Mouse (Mus musculus) cerebellum, adult 11-12 months (tissue): ENCODE results near the gene Siah1a.

ENCODE experiments used
- DNase-seq: peaks from one replicate; pipeline ENCODE4 v3.0.0; 2022

The Siah1a gene

GRCm38 (mm10) chr8:86695703-86696102 lies 50.0 kb downstream of the Siah1a start:
- DNase-seq, result no peak

- DNase-seq, result no peak
Measured at GRCm38 (mm10) chr8:86694011-86694410, 51.7 kb downstream of the Siah1a start.

- no peak for DNase-seq
Measured at GRCm38 (mm10) chr8:86692107-86692506, 53.6 kb downstream of the Siah1a start.

GRCm38 (mm10) chr8:86686629-86687028 lies 59.1 kb downstream of the Siah1a start:
- DNase-seq, result no peak
